Mouse (Mus musculus) liver, embryonic 11.5 days (tissue): Measurements from ENCODE around the gene Tenm2. TPM values are rescaled to one million over a fixed set of nuclear protein-coding genes. Genes with fewer than 3 reads are reported as not detected.

ENCODE experiments used
- ATAC-seq: fragments of 200-750 bp; cut with Nextera tagmentation; replicated peaks from 2 replicates; pipeline ENCODE4 v1.8.0; 2017; ENCODE audit warnings: moderate number of reproducible peaks, mild to moderate bottlenecking, moderate TSS enrichment, moderate library complexity; ENCODE audit not compliant: low FRiP score
- DNase-seq: peaks from one replicate; pipeline ENCODE4 v3.0.0-alpha.2; 2017; ENCODE audit warnings: low spot score
- H3K27ac ChIP-seq: fragments of 300-500 bp; sonication (generic); 2 replicates; pipeline ENCODE4 v1.5.1; 2014; ENCODE audit warnings: mild to moderate bottlenecking, low read depth, low read length, control low read depth
- H3K27me3 ChIP-seq: fragments of 300-500 bp; sonication (generic); replicated peaks from 2 replicates; pipeline ENCODE4 v1.6.1; 2014; ENCODE audit warnings: low read length, mixed read lengths; ENCODE audit not compliant: control insufficient read depth, insufficient read depth
- H3K36me3 ChIP-seq: fragments of 300-500 bp; sonication (generic); 2 replicates; pipeline ENCODE4 v1.6.1; 2014; ENCODE audit warnings: mild to moderate bottlenecking, low read length, moderate library complexity, mixed read lengths; ENCODE audit not compliant: control insufficient read depth, insufficient read depth
- H3K4me1 ChIP-seq: fragments of 300-500 bp; sonication (generic); replicated peaks from 2 replicates; pipeline ENCODE4 v1.6.1; 2014; ENCODE audit warnings: low read length, mixed read lengths; ENCODE audit not compliant: control insufficient read depth, insufficient read depth
- H3K4me2 ChIP-seq: fragments of 300-500 bp; sonication (generic); 2 replicates; pipeline ENCODE4 v1.6.1; 2014; ENCODE audit warnings: mild to moderate bottlenecking, control low read depth, moderate library complexity
- H3K4me3 ChIP-seq: fragments of 300-500 bp; sonication (generic); 2 replicates; pipeline ENCODE4 v1.5.1; 2014; ENCODE audit warnings: low read depth, low read length, control low read depth
- H3K9ac ChIP-seq: fragments of 300-500 bp; sonication (generic); 2 replicates; pipeline ENCODE4 v1.6.1; 2014; ENCODE audit warnings: low read depth, low read length, control low read depth
- H3K9me3 ChIP-seq: fragments of 300-500 bp; sonication (generic); 2 replicates; pipeline ENCODE4 v1.6.1; 2016; ENCODE audit warnings: low read length, inconsistent platforms, mixed read lengths; ENCODE audit not compliant: control insufficient read depth
- WGBS: fragments of 180-500 bp; shearing (Covaris S2); extraction: QIAGEN DNeasy Blood & Tissue Kit; methylation state at CpG from one replicate; pipeline ENCODE4 v1.1.7; 2014; 5-methylcytosine and 5-hydroxymethylcytosine counted together
- polyA plus RNA-seq: library from polyadenylated mRNA; unstranded; fragments of >200 nt; fragmentation: Nextera tagmentation; extraction: Ambion mirVana; gene quantifications from 2 replicates; pipeline ENCODE4 v1.2.1, GENCODE M21; 2014

Tenm2 gene
- polyA plus RNA-seq, 1 experiment from 2014 or later, result 0.78 TPM

DNA sequence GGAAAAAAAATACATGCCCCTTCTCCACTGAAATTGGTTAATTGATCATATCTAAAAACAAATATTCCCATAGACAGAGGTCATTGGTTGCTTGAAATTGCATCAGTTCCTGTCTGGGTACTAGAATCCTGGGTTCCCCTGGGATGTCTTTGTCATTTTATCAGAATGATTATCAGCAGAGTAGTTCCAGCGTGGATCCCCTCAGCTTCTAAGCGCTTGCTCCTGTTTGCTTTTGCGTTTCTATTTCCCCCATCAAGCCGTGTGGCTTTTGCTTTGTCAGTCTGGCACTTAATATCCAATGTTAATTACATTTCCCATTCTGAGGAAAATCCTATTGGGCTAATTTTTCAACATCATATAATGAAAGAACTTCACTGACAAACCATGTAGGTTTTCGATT lies 561.6 kb downstream of the Tenm2 start:
- DNase-seq, result no peak
- no peak overlapping the region for H3K27ac ChIP-seq
- H3K27me3 ChIP-seq, result peaks cover 4% of the 10 kb centered on the region; the same call in 1 of the 2 replicates
- no peak overlapping the region for H3K4me2 ChIP-seq
- H3K4me1 ChIP-seq, result no peaks in the 10 kb centered on the region
- no peak overlapping the region for H3K4me3 ChIP-seq
- H3K9ac ChIP-seq, result no peak overlapping the region
- no peaks in the 10 kb centered on the region for H3K9me3 ChIP-seq
- 50% methylated on average over 5 of the region's 5 CpGs for WGBS
- no peak for ATAC-seq
- no peaks in the 10 kb centered on the region for H3K36me3 ChIP-seq

DNA sequence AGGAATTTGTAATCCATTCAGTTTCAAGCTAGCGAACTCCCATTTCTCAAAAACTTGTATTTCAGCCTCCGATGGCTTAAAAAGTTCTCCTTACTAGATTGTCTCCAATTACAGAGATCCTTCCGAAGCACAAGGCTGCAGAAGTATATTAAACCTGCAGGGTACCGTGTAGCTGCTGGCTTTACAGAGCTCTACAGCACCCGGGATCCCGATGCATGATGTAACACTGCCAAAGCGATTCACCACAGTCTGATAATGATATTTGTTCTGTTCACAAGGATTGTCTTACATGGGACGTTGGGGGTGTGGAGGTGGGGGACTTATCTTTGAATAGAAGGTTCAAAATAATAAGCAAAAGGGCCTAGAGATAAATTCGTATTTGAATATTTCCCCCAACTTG lies 564.6 kb downstream of the Tenm2 start:
- no peaks in the 10 kb centered on the region for H3K36me3 ChIP-seq
- ATAC-seq (no peak), DNase-seq (no peak)
- H3K4me3 ChIP-seq, result no peak overlapping the region
- H3K27me3 ChIP-seq, result no peaks in the 10 kb centered on the region
- no peak overlapping the region for H3K4me2 ChIP-seq
- H3K9me3 ChIP-seq, result no peaks in the 10 kb centered on the region
- no peaks in the 10 kb centered on the region for H3K4me1 ChIP-seq
- H3K9ac ChIP-seq, result no peak overlapping the region
- no peak overlapping the region for H3K27ac ChIP-seq
- 81% methylated on average over 9 of the region's 9 CpGs for WGBS

DNA sequence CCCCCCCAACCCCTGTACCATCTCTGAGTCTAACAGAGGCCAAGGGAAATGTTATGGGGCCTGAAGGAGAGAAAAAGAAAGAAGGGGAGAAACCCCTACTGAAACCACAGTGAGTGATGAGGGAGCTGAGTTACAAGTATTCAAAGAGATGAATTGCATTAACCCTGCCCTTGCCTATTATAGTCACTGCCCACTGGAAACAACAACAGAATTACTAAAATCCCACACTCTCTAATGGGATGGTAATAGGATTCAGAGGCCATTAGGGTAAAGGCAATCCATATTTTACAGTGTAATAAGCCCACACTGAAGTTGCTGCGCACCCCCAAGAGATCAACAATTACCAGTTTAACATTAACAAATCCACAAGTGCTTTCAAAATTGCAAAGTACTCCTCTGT lies 571.7 kb downstream of the Tenm2 start:
- Histone ChIP-seq H3K4me3 (no peak overlapping the region), H3K4me1 (no peaks in the 10 kb centered on the region), H3K36me3 (no peaks in the 10 kb centered on the region), H3K9me3 (no peaks in the 10 kb centered on the region), H3K4me2 (no peak overlapping the region), H3K27ac (no peak overlapping the region), H3K9ac (no peak overlapping the region), H3K27me3 (no peaks in the 10 kb centered on the region)
- ATAC-seq, result no peak
- DNase-seq, result no peak
- WGBS, result 86% methylated on average over 1 of the region's 1 CpGs

DNA sequence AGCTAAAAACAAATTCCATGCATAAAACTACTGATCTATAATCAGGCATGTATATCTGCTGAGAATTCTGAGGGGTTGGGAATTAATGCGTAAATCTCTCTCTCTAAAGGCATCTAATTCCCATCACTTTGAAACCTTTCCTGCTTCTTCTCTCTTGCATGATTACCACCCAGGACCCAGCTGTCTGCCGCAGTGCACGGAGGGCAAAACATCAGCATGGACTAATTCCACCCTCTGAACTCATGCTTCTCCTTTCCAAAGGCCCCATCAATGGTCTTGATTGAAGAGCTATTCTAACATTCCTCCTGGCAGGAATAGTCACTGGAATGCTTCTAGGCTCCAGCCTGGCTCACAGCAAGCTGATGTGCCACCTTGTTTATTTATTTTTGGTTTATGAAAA lies 572.2 kb downstream of the Tenm2 start:
- Histone ChIP-seq H3K9me3 (no peaks in the 10 kb centered on the region), H3K27me3 (no peaks in the 10 kb centered on the region)

DNA sequence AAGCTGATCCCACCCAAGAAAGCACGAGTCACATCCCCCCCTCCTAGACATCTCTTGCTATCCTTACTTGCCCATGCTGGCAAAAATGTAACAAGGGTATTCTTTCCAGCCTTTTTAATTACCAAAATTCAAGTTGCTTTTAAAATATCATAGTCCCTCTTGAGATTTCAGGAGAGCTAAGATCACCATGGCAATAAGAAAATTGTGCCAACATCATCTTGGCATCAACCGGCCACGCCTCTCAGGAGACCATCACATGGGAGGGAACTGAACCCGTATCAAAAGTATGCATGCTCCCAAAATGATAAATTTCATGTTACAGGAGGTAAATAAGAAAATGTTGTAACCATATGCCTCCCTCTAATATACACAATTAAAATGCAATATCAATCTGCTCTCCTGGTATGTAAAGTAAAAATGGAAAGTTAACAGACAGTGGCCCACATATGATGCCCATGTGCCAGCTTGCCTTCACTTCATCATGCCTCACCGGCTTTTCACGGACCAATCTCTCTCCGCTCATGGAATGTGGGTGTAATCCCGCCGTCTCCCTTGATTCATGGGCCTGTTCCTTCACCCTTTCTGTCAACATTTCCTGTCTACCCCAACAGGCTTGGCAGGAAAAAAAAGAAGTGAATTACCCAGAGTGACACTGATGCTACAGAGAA lies 582.0 kb downstream of the Tenm2 start:
- no peak overlapping the region for H3K4me2 ChIP-seq
- no peak overlapping the region for H3K9ac ChIP-seq
- no peaks in the 10 kb centered on the region for H3K36me3 ChIP-seq
- H3K9me3 ChIP-seq, result no peaks in the 10 kb centered on the region
- ATAC-seq, result no peak
- H3K4me3 ChIP-seq, result no peak overlapping the region
- H3K4me1 ChIP-seq, result no peaks in the 10 kb centered on the region
- H3K27me3 ChIP-seq, result no peaks in the 10 kb centered on the region
- H3K27ac ChIP-seq, result no peak overlapping the region
- DNase-seq, result no peak
- WGBS, result 78% methylated on average over 9 of the region's 9 CpGs

More for the DNA sequence above, 572.2 kb downstream of the Tenm2 start:
- no peaks in the 10 kb centered on the region for H3K4me1 ChIP-seq
- H3K27ac ChIP-seq, result no peak overlapping the region
- 67% methylated on average over 3 of the region's 3 CpGs for WGBS
- H3K4me3 ChIP-seq, result no peak overlapping the region
- no peak overlapping the region for H3K9ac ChIP-seq
- H3K4me2 ChIP-seq, result no peak overlapping the region
- H3K36me3 ChIP-seq, result no peaks in the 10 kb centered on the region
- DNase-seq (no peak), ATAC-seq (no peak)

DNA sequence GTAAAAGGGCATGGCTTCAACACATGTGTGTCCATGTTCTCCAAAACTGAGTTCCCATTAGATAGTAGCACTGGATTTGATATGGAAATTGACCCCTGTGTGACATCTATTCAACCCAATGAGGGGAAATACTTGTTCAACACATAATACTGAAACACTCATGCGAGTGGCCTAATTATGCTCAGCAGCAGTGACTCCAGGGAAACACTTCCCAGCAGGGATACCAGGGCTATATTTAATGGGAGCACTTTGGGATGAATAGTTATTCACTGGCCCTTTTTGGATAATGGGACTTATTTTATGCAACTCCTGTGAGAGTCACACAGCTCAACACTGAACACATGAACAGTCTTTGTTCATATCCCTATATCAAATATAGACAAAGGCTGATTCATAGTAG lies 588.6 kb downstream of the Tenm2 start:
- Histone ChIP-seq H3K9ac (no peak overlapping the region), H3K27ac (no peak overlapping the region), H3K36me3 (no peaks in the 10 kb centered on the region), H3K4me2 (no peak overlapping the region), H3K9me3 (no peaks in the 10 kb centered on the region), H3K27me3 (no peaks in the 10 kb centered on the region), H3K4me1 (no peaks in the 10 kb centered on the region), H3K4me3 (no peak overlapping the region)
- ATAC-seq (no peak), DNase-seq (no peak)
- WGBS, result 87% methylated on average over 1 of the region's 1 CpGs

DNA sequence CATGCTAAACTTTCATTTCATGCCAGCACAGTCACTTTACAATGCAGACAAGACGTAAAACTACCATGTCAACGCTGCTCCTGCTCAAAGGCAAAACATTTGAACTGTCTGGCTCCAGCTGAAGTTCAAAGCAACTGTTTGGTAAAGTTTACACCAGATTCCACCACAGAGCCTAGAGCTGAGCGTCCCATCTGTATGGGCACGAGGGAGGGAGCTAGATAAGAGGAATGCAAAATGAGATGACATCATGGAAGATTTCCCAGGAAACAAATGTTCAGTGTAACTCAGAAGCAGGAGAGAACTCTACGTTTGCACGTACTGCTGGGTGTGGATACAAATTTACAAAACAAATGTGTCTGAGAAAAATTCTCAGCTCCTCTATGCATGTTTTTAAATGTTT lies 600.7 kb downstream of the Tenm2 start:
- H3K4me2 ChIP-seq, result no peak overlapping the region
- no peak overlapping the region for H3K4me3 ChIP-seq
- H3K4me1 ChIP-seq, result no peaks in the 10 kb centered on the region
- no peaks in the 10 kb centered on the region for H3K27me3 ChIP-seq
- ATAC-seq (no peak), DNase-seq (no peak)
- whole genome bisulfite sequencing, result 29% methylated on average over 6 of the region's 6 CpGs
- no peaks in the 10 kb centered on the region for H3K9me3 ChIP-seq
- no peaks in the 10 kb centered on the region for H3K36me3 ChIP-seq
- H3K27ac ChIP-seq, result no peak overlapping the region
- no peak overlapping the region for H3K9ac ChIP-seq

DNA sequence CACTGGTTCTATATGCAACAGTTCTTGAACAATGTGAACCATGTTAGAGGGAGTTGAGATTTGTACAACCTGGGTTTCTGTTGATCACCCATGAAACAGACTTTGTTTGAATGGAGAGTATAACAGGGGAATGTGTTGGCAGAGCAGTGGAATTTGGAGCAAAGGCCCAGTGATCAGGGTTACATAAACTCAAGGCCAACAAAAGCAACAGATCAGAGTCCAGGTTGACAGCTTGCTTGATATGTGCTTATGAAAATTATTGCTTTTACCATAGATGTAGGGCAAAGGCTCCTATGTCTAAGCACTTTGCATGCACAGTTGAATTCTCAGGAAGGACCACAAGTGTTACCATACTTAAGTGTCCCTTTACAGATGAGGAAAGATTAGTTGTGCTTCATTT lies 603.6 kb downstream of the Tenm2 start:
- Histone ChIP-seq H3K36me3 (no peaks in the 10 kb centered on the region), H3K4me3 (no peak overlapping the region), H3K9ac (no peak overlapping the region), H3K4me1 (no peaks in the 10 kb centered on the region), H3K9me3 (no peaks in the 10 kb centered on the region), H3K27me3 (no peaks in the 10 kb centered on the region), H3K4me2 (no peak overlapping the region), H3K27ac (no peak overlapping the region)
- ATAC-seq (no peak), DNase-seq (no peak)

DNA sequence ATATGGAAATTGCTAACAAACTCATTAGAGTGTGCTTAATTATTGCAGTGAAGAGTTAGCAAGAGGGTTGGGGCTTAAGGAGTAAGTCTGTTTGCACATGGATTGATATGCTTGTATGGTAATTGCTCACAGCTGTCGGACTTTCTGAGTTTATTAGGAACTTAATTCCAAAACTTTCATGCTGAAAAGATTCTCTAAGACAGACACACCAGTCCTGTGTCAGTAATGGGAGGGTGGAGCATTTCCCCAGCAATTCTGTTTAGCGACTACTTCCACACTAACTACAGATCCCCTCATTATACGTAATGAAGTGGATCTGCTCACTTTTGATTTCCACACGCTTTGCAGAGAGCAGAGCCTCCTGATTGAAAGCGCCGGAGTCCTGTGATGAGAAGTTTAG lies 622.0 kb downstream of the Tenm2 start:
- Histone ChIP-seq H3K27me3 (no peaks in the 10 kb centered on the region), H3K9ac (no peak overlapping the region), H3K4me1 (no peaks in the 10 kb centered on the region), H3K27ac (no peak overlapping the region), H3K36me3 (no peaks in the 10 kb centered on the region), H3K4me3 (no peak overlapping the region), H3K4me2 (no peak overlapping the region), H3K9me3 (no peaks in the 10 kb centered on the region)
- ATAC-seq, result no peak
- DNase-seq, result no peak
- 84% methylated on average over 6 of the region's 6 CpGs for WGBS
